Mouse (Mus musculus) embryonic facial prominence, embryonic 10.5 days (tissue): ENCODE data around the gene Lsamp. TPM values are rescaled to one million over a fixed set of nuclear protein-coding genes. Genes with fewer than 3 reads are reported as not detected.
A peak's percentile ranks its signal among the peaks of the same experiment; 100 is the strongest.

Source experiments
- DNase-seq: peaks from one replicate; pipeline ENCODE4 v3.0.0-alpha.2; 2017; ENCODE audit warnings: low spot score
- H3K27ac ChIP-seq: fragments of 300-500 bp; sonication (generic); replicated peaks from 2 replicates; pipeline ENCODE4 v1.5.1; 2016; ENCODE audit warnings: mild to moderate bottlenecking
- H3K27me3 ChIP-seq: fragments of 300-500 bp; sonication (generic); replicated peaks from 2 replicates; pipeline ENCODE4 v1.6.1; 2016; ENCODE audit warnings: low read depth, mild to moderate bottlenecking; ENCODE audit not compliant: poor library complexity, severe bottlenecking
- H3K36me3 ChIP-seq: fragments of 300-500 bp; sonication (generic); replicated peaks from 2 replicates; pipeline ENCODE4 v1.6.1; 2016; ENCODE audit warnings: mild to moderate bottlenecking, moderate library complexity
- H3K4me1 ChIP-seq: fragments of 300-500 bp; sonication (generic); 2 replicates; pipeline ENCODE4 v1.6.1; 2016
- H3K4me3 ChIP-seq: fragments of 300-500 bp; sonication (generic); 2 replicates; pipeline ENCODE4 v1.5.1; 2016; ENCODE audit warnings: mild to moderate bottlenecking, moderate library complexity
- H3K9me3 ChIP-seq: fragments of 300-500 bp; sonication (generic); 2 replicates; pipeline ENCODE4 v1.6.1; 2016; ENCODE audit warnings: mild to moderate bottlenecking
- WGBS: fragments of 180-500 bp; shearing (Covaris S2); methylation state at CpG from one replicate; pipeline ENCODE4 v1.1.7; 2016; 5-methylcytosine and 5-hydroxymethylcytosine counted together
- polyA plus RNA-seq: library from polyadenylated mRNA; unstranded; fragments of >200 nt; fragmentation: Nextera tagmentation; extraction: Ambion mirVana; gene quantifications from 2 replicates; pipeline ENCODE4 v1.2.1, GENCODE M21; 2016

Lsamp gene
- polyA plus RNA-seq, 1 experiment from 2014 or later, result 6.3 TPM

- Histone ChIP-seq H3K9me3 (no peaks in the 10 kb centered on the region), H3K4me1 (no peaks in the 10 kb centered on the region), H3K27ac (no peak overlapping the region), H3K27me3 (no peaks in the 10 kb centered on the region), H3K4me3 (no peak overlapping the region), H3K36me3 (no peaks in the 10 kb centered on the region)
- no peak for DNase-seq
- WGBS, result 65% methylated on average over 2 of the region's 2 CpGs
Measured at GRCm38 (mm10) chr16:42081611-42082010, 2097.4 kb downstream of the Lsamp start.

- Histone ChIP-seq H3K27me3 (no peaks in the 10 kb centered on the region), H3K4me3 (no peak overlapping the region), H3K27ac (no peak overlapping the region), H3K36me3 (no peaks in the 10 kb centered on the region), H3K4me1 (no peaks in the 10 kb centered on the region), H3K9me3 (no peaks in the 10 kb centered on the region)
- no peak for DNase-seq
- WGBS, result 87% methylated on average over 1 of the region's 1 CpGs
Measured at GRCm38 (mm10) chr16:42097510-42097909, 2113.3 kb downstream of the Lsamp start.

GRCm38 (mm10) chr16:42102186-42102585, 2118.0 kb downstream of the Lsamp start:
- Histone ChIP-seq H3K9me3 (no peaks in the 10 kb centered on the region), H3K36me3 (no peaks in the 10 kb centered on the region), H3K4me3 (no peak overlapping the region), H3K27ac (no peak overlapping the region), H3K4me1 (no peaks in the 10 kb centered on the region), H3K27me3 (no peaks in the 10 kb centered on the region)
- WGBS, result 66% methylated on average over 2 of the region's 2 CpGs
- no peak for DNase-seq

GRCm38 (mm10) chr16:42102635-42103034, 2118.5 kb downstream of the Lsamp start:
- no peaks in the 10 kb centered on the region for H3K27me3 ChIP-seq
- H3K9me3 ChIP-seq, result no peaks in the 10 kb centered on the region
- H3K4me1 ChIP-seq, result no peaks in the 10 kb centered on the region
- H3K4me3 ChIP-seq, result no peak overlapping the region
- WGBS, result 83% methylated on average over 8 of the region's 8 CpGs
- DNase-seq, result no peak
- H3K36me3 ChIP-seq, result no peaks in the 10 kb centered on the region
- H3K27ac ChIP-seq, result no peak overlapping the region

GRCm38 (mm10) chr16:42112251-42112650, 2128.1 kb downstream of the Lsamp start:
- no peak overlapping the region for H3K4me3 ChIP-seq
- no peak for DNase-seq
- 90% methylated on average over 1 of the region's 1 CpGs for WGBS

GRCm38 (mm10) chr16:42113246-42113645, 2129.1 kb downstream of the Lsamp start:
- no peaks in the 10 kb centered on the region for H3K4me1 ChIP-seq
- no peaks in the 10 kb centered on the region for H3K36me3 ChIP-seq
- no peaks in the 10 kb centered on the region for H3K27me3 ChIP-seq
- H3K9me3 ChIP-seq, result no peaks in the 10 kb centered on the region
- no peak for DNase-seq
- H3K27ac ChIP-seq, result no peak overlapping the region
- H3K4me3 ChIP-seq, result no peak overlapping the region
- WGBS, result 91% methylated on average over 2 of the region's 2 CpGs

More at GRCm38 (mm10) chr16:42112251-42112650, 2128.1 kb downstream of the Lsamp start:
- Histone ChIP-seq H3K9me3 (no peaks in the 10 kb centered on the region), H3K27me3 (no peaks in the 10 kb centered on the region), H3K36me3 (no peaks in the 10 kb centered on the region), H3K27ac (no peak overlapping the region), H3K4me1 (no peaks in the 10 kb centered on the region)

GRCm38 (mm10) chr16:42121788-42122187, 2137.6 kb downstream of the Lsamp start:
- Histone ChIP-seq H3K27me3 (no peaks in the 10 kb centered on the region), H3K9me3 (no peaks in the 10 kb centered on the region), H3K27ac (no peak overlapping the region), H3K4me3 (no peak overlapping the region), H3K4me1 (no peaks in the 10 kb centered on the region), H3K36me3 (no peaks in the 10 kb centered on the region)
- no peak for DNase-seq
- 95% methylated on average over 6 of the region's 6 CpGs for WGBS

DNA sequence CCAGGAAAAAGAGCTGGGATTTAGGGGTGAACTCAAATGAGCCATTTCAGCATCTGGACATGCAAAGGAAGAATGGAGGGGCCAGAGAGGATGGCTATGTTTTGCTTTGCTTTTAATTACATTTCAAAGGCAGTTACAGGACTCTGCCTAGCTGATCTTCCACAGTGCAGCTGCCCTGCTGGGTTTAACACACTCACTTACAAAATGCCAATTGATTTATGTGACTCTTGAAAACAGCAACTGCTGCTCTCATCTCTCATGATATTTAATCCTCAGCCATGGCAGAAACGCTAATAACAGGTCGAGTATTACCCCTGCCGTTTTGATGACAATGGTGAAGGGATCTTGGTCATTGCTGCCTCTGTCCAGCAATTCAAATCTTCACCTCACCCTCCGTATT, 2139.7 kb downstream of the Lsamp start:
- Histone ChIP-seq H3K9me3 (no peaks in the 10 kb centered on the region), H3K4me1 (no peaks in the 10 kb centered on the region), H3K4me3 (no peak overlapping the region), H3K27ac (no peak overlapping the region), H3K36me3 (no peaks in the 10 kb centered on the region), H3K27me3 (no peaks in the 10 kb centered on the region)
- DNase-seq, result no peak
- WGBS, result 86% methylated on average over 4 of the region's 4 CpGs

GRCm38 (mm10) chr16:42126061-42126460, 2141.9 kb downstream of the Lsamp start:
- Histone ChIP-seq H3K9me3 (no peaks in the 10 kb centered on the region), H3K36me3 (no peaks in the 10 kb centered on the region), H3K27ac (no peak overlapping the region), H3K4me1 (no peaks in the 10 kb centered on the region), H3K27me3 (no peaks in the 10 kb centered on the region), H3K4me3 (no peak overlapping the region)
- WGBS, result 84% methylated on average over 2 of the region's 2 CpGs
- DNase-seq, result no peak

DNA sequence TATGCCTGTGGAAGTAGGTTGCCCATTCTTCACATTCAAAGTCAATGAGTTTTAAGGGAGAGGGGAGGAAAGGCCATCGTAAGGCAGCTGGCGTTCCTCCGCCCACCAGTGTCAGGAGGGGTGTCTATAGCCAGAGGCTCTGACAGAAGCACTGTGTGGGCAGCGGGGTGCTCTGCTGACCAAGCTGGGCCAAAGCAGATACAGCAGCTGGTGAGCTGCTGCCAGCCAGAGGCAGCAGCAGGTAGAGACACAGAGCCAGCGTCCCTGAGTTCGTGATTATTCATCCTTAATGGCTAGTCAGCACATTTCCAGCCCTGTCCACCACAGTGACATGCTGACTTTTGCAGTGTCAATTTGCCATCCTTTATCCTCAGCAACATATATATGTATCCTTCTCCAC, 2163.0 kb downstream of the Lsamp start:
- Histone ChIP-seq H3K36me3 (no peaks in the 10 kb centered on the region), H3K27me3 (no peaks in the 10 kb centered on the region), H3K27ac (no peak overlapping the region), H3K9me3 (no peaks in the 10 kb centered on the region), H3K4me1 (no peaks in the 10 kb centered on the region), H3K4me3 (no peak overlapping the region)
- no peak for DNase-seq
- 51% methylated on average over 6 of the region's 6 CpGs for WGBS

DNA sequence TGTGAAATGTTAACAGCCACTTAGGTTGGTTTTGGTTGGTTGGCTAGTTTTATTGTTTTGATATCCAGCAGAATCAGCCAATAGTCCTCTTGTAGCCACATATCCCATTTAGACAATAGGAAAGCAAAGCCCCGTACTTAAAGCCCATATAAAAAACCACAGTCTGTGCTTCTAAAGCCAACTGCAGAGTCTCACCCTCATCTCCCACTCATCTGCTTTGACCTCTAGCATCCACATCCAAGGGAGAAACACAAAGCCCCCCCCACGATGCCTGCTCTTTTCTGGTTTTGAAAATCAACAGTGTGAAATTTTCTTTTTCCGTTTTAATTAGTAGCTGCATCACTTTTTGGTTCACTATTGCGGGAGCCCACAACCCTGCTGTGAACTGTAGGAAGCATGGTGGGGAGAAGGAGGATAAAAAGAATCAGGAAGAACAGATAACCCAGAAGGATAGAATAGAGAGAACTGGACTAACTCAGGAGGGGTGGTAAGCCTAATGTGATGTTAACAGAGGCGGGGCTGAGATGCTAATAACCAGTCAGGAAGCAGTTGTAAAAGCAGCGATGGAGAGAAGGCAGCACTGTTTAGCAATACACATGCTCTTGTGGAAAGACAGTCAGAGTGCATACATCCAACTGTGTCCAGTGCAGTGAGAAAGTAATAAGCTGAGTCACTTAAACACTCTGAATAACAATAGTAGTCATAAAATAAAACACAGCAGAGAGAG, 2165.2 kb downstream of the Lsamp start:
- Histone ChIP-seq H3K27ac (no peak overlapping the region), H3K4me1 (peaks cover 9% of the 10 kb centered on the region), H3K9me3 (no peaks in the 10 kb centered on the region), H3K36me3 (no peaks in the 10 kb centered on the region), H3K27me3 (no peaks in the 10 kb centered on the region), H3K4me3 (no peak overlapping the region)
- WGBS, result 45% methylated on average over 6 of the region's 6 CpGs
- DNase-seq, result no peak

DNA sequence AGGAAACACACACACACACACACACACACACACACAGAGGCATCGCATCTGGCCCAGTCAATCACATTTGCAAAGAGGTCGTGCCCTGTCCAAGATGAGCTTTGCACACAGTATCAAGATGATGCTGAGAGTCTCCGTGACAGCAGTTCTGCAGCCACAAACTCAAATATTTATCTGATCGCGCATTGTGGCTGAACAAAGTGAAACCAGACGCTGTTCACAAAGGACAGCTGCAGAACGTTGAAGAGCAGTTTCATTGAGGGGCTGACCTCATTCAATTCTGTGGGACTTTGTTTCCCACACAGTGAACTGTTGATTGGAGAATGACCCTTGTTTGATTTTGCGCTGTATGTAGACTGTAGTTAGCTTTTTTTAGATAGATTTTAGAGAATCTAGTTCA, 2168.5 kb downstream of the Lsamp start:
- no peaks in the 10 kb centered on the region for H3K9me3 ChIP-seq
- H3K27ac ChIP-seq, result peak overlapping the region; percentile 40
- H3K36me3 ChIP-seq, result no peaks in the 10 kb centered on the region
- peaks cover 9% of the 10 kb centered on the region for H3K4me1 ChIP-seq
- 42% methylated on average over 8 of the region's 8 CpGs for WGBS
- no peaks in the 10 kb centered on the region for H3K27me3 ChIP-seq
- DNase-seq, result peak; percentile 25
- H3K4me3 ChIP-seq, result no peak overlapping the region

DNA sequence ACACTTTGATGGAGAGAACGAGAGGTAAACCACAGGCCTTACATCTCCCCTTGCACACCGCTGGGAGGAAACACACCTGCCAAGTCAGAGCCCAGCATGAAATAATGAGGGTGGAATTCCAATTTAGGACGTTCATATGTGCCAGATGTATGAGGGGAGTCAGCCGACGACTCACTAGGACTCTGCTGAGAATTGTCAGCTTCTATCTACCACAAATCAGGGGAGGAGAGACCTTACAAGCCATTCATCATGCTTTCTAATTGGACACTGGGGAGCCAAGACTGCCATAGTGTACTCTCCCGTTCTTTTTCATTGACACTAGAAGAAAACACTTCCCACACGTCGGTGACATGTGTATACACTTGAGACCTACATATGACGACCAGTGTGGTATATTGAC, 2173.7 kb downstream of the Lsamp start:
- WGBS, result 84% methylated on average over 9 of the region's 9 CpGs

More for the DNA sequence above, 2173.7 kb downstream of the Lsamp start:
- Histone ChIP-seq H3K27me3 (no peaks in the 10 kb centered on the region), H3K36me3 (no peaks in the 10 kb centered on the region), H3K9me3 (no peaks in the 10 kb centered on the region), H3K4me3 (no peak overlapping the region), H3K27ac (no peak overlapping the region), H3K4me1 (peaks cover 4% of the 10 kb centered on the region)
- no peak for DNase-seq
